Mouse (Mus musculus) kidney, adult 2 months (tissue): ENCODE data around the gene AC161166.1. TPM values are rescaled to one million over a fixed set of nuclear protein-coding genes. Genes with fewer than 3 reads are reported as not detected.

Experiments
- DNase-seq: peaks from one replicate; pipeline ENCODE4 v3.0.0; 2021
- H3K27ac ChIP-seq: fragments of 200-500 bp; 2 replicates; pipeline ENCODE4 v1.5.1; 2012; ENCODE audit warnings: low read depth, low read length, control low read depth, inconsistent platforms; ENCODE audit not compliant: insufficient read depth
- H3K27me3 ChIP-seq: fragments of 200-500 bp; replicated peaks from 2 replicates; pipeline ENCODE4 v1.6.1; 2012; ENCODE audit warnings: mild to moderate bottlenecking, moderate library complexity, low read length, inconsistent platforms; ENCODE audit not compliant: control insufficient read depth, insufficient read depth
- H3K36me3 ChIP-seq: fragments of 200-500 bp; 2 replicates; pipeline ENCODE4 v1.6.1; 2012; ENCODE audit warnings: mild to moderate bottlenecking, moderate library complexity, low read length, inconsistent platforms; ENCODE audit not compliant: control insufficient read depth, insufficient read depth
- H3K4me1 ChIP-seq: fragments of 200-500 bp; 2 replicates; pipeline ENCODE4 v1.6.1; 2011; ENCODE audit warnings: low read length; ENCODE audit not compliant: control insufficient read depth, insufficient read depth
- H3K4me3 ChIP-seq: fragments of 200-500 bp; 2 replicates; pipeline ENCODE4 v1.5.1; 2011; ENCODE audit warnings: mild to moderate bottlenecking, low read depth, low read length, control low read depth; ENCODE audit not compliant: insufficient read depth
- CTCF ChIP-seq: fragments of 200-500 bp; conservative IDR thresholded peaks from 2 replicates; pipeline ENCODE4 v1.5.1; 2011; ENCODE audit warnings: low read depth, mild to moderate bottlenecking, control low read depth, low read length, moderate library complexity, mixed read lengths; ENCODE audit not compliant: insufficient read depth, insufficient read length
- POLR2A ChIP-seq: fragments of 200-500 bp; IDR thresholded peaks from one replicate; pipeline ENCODE4 v1.6.1; 2011; ENCODE audit warnings: low read depth, low read length, control low read depth
- WGBS: fragments of 180-500 bp; shearing (Covaris S2); methylation state at CpG from one replicate; pipeline ENCODE4 v1.1.7; 2018; 5-methylcytosine and 5-hydroxymethylcytosine counted together
- polyA plus RNA-seq: library from polyadenylated mRNA; depleted of rRNA; stranded (reverse); fragments of >200 nt; gene quantifications from 2 replicates; pipeline ENCODE4 v1.2.3, GENCODE M21; 2012

AC161166.1 gene
- polyA plus RNA-seq, 1 experiment = not detected

DNA sequence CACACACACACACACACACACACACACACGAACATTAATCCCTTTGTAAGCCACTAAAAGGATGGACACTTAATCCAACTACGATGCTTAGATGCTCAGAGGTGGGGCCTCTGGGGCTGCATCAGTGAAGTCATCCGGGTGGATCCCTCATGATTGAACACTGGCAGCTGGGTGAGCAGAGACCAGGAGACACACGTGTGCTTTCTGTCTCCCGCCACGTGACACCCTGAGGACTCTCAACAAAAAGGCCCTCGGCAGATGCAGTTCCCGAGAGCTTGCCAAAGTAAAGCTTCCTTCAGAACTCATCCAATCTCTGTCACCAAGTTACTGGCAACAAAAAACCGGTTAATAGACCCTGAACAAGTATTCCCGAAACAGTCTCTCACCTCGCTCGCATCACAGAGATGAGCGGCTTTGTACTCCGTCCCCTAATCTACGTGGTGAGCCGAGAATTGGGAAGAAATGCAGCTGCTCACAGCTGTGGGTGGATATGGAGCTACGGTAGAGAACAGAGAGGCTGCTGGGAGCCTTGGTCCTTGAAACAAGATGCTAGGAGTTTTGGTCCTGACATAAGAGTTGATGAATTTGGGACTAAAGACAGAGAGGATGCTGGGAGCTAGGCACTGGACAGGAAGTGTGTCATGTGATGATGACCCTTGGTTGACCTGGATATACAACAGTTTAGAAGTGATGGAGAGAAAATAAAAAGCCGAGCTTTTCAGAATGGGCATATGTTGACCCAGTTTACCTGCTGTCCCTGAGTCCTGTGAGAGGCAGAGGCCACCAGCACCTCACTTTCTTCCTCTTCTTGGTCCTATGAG, 31.9 kb downstream of the AC161166.1 start:
- DNase-seq = no peak
- Histone ChIP-seq H3K27me3 (no peaks in the 10 kb centered on the region), H3K27ac (no peak overlapping the region), H3K4me1 (0 out of 2 replicates have a peak, but pooled peaks cover 4% of the 10 kb centered on the region), H3K4me3 (no peak overlapping the region), H3K36me3 (no peaks in the 10 kb centered on the region)
- no peak for TF ChIP-seq CTCF
- TF ChIP-seq POLR2A = no peak
- WGBS = 61% methylated on average over 18 of the region's 18 CpGs

DNA sequence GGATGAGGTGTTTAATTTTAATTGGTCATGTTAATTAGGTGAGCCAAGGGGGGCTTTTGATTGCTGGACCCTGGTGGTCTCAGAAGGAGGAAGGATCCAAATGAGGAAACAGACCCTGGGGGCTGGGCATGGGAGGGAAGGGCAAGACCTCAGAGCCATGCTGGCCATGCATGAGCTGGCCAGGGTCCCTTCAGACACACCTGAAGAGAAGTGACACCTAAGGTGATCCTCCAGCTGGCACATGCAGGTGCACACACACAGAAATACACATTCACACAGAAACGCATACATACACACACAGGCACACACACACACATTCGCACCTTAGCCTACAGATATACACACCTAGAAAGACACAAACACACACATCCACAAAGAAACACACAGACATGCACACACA, 32.6 kb downstream of the AC161166.1 start:
- Histone ChIP-seq H3K27ac (no peak overlapping the region), H3K4me3 (no peak overlapping the region), H3K4me1 (0 out of 2 replicates have a peak, but pooled peaks cover 4% of the 10 kb centered on the region), H3K27me3 (no peaks in the 10 kb centered on the region), H3K36me3 (no peaks in the 10 kb centered on the region)
- no peak for DNase-seq
- 94% methylated on average over 2 of the region's 2 CpGs for WGBS
- no peak for TF ChIP-seq CTCF
- TF ChIP-seq POLR2A = no peak

DNA sequence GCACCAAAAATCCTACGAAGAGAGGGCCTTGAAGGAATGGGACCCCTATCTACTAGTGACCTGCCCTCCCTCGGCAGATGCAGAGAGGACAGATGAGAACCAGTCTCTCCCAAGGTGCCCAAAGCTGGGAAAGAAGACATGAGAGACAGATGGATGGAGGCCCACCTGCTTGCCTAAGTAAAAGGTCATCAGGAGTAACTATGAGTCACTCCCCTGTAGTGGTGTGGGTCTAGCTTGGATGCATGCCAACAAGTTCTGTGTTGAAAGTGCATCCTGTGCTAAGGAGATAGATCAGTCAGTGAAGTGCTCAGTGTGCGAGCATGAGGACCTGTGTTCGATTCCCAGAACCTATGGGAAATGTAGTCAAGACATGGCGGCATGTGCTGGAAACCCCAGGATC, 33.3 kb downstream of the AC161166.1 start:
- TF ChIP-seq CTCF (no peak), POLR2A (no peak)
- no peak overlapping the region for H3K4me3 ChIP-seq
- H3K27ac ChIP-seq = no peak overlapping the region
- no peaks in the 10 kb centered on the region for H3K27me3 ChIP-seq
- H3K4me1 ChIP-seq = 0 out of 2 replicates have a peak, but pooled peaks cover 4% of the 10 kb centered on the region
- no peaks in the 10 kb centered on the region for H3K36me3 ChIP-seq
- 87% methylated on average over 5 of the region's 5 CpGs for WGBS
- DNase-seq = no peak

DNA sequence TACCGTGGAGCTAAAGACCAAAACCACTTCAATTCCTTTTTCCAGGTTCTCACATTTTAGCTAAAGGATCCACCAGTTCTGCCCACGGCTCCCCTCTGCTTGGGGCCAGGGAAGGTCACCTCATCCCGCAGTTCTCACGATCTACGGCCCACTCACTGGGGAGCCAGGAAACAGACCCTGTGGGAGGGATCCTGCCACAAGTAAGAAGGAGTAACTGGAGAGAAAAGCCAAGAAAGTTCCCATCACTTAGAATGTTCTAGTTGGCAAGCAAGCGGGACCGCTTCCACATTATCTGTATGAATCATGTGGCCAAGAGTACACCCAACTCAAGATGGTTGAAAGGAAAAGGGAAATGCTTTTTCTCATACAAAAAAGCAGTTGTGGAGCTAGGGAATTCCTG, 35.4 kb downstream of the AC161166.1 start:
- H3K27me3 ChIP-seq = no peaks in the 10 kb centered on the region
- H3K4me3 ChIP-seq = no peak overlapping the region
- WGBS = 81% methylated on average over 7 of the region's 7 CpGs
- TF ChIP-seq CTCF = no peak
- TF ChIP-seq POLR2A = no peak
- H3K4me1 ChIP-seq = 0 out of 2 replicates have a peak, but pooled peaks cover 4% of the 10 kb centered on the region
- no peak overlapping the region for H3K27ac ChIP-seq
- DNase-seq = no peak
- no peaks in the 10 kb centered on the region for H3K36me3 ChIP-seq

DNA sequence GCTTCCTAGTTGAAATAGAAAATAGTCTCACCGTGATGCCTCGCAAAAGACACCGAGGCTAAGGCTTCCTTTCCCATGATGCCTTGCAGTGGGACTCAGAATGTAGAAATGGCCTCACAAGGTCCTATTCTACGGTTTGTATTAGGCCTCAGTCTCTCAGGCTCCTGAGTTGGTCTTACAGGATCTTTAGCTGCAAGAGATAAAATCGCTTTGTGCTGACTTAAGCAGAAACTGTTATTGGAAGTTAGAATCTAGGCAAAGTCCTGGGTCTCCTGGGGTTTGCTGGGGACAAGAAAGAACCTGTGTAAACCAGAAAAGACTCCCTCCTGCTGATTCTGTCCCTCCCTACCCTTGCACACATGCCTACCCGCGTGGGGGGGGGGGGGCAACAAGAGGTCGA, 35.9 kb downstream of the AC161166.1 start:
- no peak overlapping the region for H3K4me3 ChIP-seq
- TF ChIP-seq CTCF = no peak
- no peak for TF ChIP-seq POLR2A
- no peak overlapping the region for H3K27ac ChIP-seq
- 0 out of 2 replicates have a peak, but pooled peaks cover 3% of the 10 kb centered on the region for H3K4me1 ChIP-seq
- no peak for DNase-seq
- 73% methylated on average over 8 of the region's 8 CpGs for WGBS
- no peaks in the 10 kb centered on the region for H3K27me3 ChIP-seq
- no peaks in the 10 kb centered on the region for H3K36me3 ChIP-seq

DNA sequence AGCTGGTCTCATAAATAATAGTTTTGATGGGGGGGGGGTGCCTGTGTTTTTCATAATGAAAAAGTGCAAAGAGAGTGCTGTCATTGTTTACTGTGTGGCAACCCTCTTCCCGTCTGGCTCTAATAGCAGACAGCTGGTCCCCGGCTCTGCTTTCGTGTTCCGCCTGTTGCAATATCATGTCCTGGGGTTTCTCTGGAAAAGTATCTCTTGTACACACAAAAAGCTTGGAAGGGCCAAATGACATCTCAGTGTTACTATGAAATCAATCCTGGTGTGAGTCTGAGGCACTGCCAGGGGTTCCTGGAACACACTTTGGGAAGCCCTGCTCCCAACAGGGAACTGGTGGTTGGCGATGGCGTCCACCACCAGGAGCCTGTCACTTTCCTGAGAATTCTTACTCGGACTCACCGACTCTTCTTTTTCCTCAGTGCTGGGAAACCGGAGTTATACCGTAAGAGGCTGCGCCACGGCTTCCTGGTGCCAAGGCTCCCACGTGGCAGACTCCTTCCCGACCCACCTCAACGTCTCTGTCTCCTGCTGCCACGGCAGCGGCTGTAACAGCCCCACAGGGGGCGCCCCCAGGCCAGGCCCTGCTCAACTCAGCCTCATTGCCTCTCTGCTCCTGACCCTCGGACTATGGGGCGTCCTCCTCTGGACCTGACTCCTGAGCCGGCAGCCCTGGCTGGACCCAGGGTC, 37.3 kb downstream of the AC161166.1 start:
- 49% methylated on average over 21 of the region's 21 CpGs for WGBS
- DNase-seq = peak; percentile 36
- Histone ChIP-seq H3K4me1 (no peaks in the 10 kb centered on the region), H3K27me3 (no peaks in the 10 kb centered on the region), H3K4me3 (no peak overlapping the region), H3K27ac (no peak overlapping the region), H3K36me3 (no peaks in the 10 kb centered on the region)
- TF ChIP-seq POLR2A (no peak), CTCF (peak; percentile 33)

DNA sequence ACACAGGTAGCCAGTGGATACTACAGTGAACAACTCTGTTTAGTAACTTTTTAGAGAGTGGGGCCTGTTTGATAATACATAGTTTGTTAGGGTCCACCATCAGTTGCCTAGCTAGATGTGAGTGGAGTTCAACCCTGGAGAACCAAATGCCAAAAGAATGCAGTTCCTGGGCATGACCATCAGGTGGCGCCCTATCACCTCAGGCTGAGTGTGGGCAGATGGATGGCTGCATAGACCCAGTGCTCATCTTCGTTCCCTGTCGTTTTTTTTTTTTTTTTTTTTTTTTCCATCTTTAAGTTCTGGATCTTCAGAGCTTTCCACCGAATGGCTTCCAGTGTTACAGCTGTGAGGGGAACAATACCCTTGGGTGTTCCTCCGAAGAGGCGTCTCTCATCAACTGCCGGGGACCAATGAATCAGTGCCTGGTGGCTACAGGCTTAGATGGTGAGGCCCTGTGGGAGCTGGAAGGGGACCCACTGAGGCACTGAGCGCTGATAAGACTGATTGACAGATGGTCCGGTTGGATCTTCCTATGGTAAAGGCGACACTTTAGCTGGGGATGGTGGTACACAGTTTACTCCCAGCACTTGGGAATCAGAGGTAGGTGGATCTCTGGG, 38.2 kb downstream of the AC161166.1 start:
- H3K27me3 ChIP-seq = no peaks in the 10 kb centered on the region
- 51% methylated on average over 10 of the region's 10 CpGs for WGBS
- no peaks in the 10 kb centered on the region for H3K36me3 ChIP-seq
- H3K4me3 ChIP-seq = no peak overlapping the region
- DNase-seq = peak; percentile 70
- H3K4me1 ChIP-seq = no peaks in the 10 kb centered on the region
- TF ChIP-seq CTCF = peak; percentile 96
- no peak for TF ChIP-seq POLR2A
- no peak overlapping the region for H3K27ac ChIP-seq
